Mouse (Mus musculus) midbrain, embryonic 12.5 days (tissue): ENCODE measurements around the gene Oscar. TPM values are rescaled to one million over a fixed set of nuclear protein-coding genes. Genes with fewer than 3 reads are reported as not detected.

ENCODE experiments used
- ATAC-seq: fragments of 200-750 bp; cut with Nextera tagmentation; 2 replicates; pipeline ENCODE4 v1.8.0; 2017; ENCODE audit warnings: low read depth, moderate TSS enrichment, moderate library complexity; ENCODE audit not compliant: low FRiP score
- H3K27ac ChIP-seq: fragments of 300-500 bp; sonication (generic); replicated peaks from 2 replicates; pipeline ENCODE4 v1.5.1; 2016; ENCODE audit warnings: mild to moderate bottlenecking
- H3K27me3 ChIP-seq: fragments of 300-500 bp; sonication (generic); 2 replicates; pipeline ENCODE4 v1.6.1; 2016; ENCODE audit warnings: mild to moderate bottlenecking
- H3K36me3 ChIP-seq: fragments of 300-500 bp; sonication (generic); 2 replicates; pipeline ENCODE4 v1.6.1; 2016
- H3K4me1 ChIP-seq: fragments of 300-500 bp; sonication (generic); 2 replicates; pipeline ENCODE4 v1.6.1; 2016
- H3K4me2 ChIP-seq: fragments of 300-500 bp; sonication (generic); replicated peaks from 2 replicates; pipeline ENCODE4 v1.6.1; 2016; ENCODE audit warnings: mild to moderate bottlenecking, moderate library complexity
- H3K4me3 ChIP-seq: fragments of 300-500 bp; sonication (generic); 2 replicates; pipeline ENCODE4 v1.5.1; 2016; ENCODE audit warnings: mild to moderate bottlenecking
- H3K9ac ChIP-seq: fragments of 300-500 bp; sonication (generic); replicated peaks from 2 replicates; pipeline ENCODE4 v1.6.1; 2016; ENCODE audit warnings: mild to moderate bottlenecking, moderate library complexity
- H3K9me3 ChIP-seq: fragments of 300-500 bp; sonication (generic); 2 replicates; pipeline ENCODE4 v1.6.1; 2016; ENCODE audit warnings: mild to moderate bottlenecking
- WGBS: fragments of 180-500 bp; shearing (Covaris S2); methylation state at CpG from one replicate; pipeline ENCODE4 v1.1.7; 2016; 5-methylcytosine and 5-hydroxymethylcytosine counted together
- polyA plus RNA-seq: library from polyadenylated mRNA; unstranded; fragments of >200 nt; fragmentation: Nextera tagmentation; extraction: Ambion mirVana; gene quantifications from 2 replicates; pipeline ENCODE4 v1.2.1, GENCODE M21; 2016

The Oscar gene
- polyA plus RNA-seq = 0.22 TPM in 1 of 2 replicates, not detected in the other

DNA sequence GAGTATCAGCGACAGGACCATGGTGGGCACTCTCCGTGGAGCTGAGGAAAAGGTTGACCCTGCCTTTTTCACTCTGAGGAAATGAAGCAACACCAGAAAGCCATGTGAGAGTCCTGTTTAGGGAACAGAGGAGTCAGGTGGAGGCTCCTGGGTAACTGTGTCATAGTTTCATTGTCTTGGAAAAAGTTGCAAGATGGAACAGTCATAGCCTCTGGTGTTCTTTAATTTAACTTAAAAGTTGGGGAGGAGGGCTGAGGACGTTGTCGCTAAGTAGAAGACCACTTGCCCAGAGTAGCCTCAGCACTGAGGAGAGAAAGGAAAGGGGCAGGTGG is at the start of gene Oscar:
Oscar (minus strand) TSS at position 101 of the 332 bp plus-strand sequence.
- Histone ChIP-seq H3K9me3 (no peaks in the 10 kb centered on the region), H3K36me3 (peaks cover 20% of the 10 kb centered on the region), H3K27me3 (no peaks in the 10 kb centered on the region), H3K4me3 (peak within 1 kb of the TSS; percentile 73), H3K4me1 (peaks cover 7% of the 10 kb centered on the region; the same call in 1 of the 2 replicates), H3K9ac (no peak within 1 kb of the TSS), H3K27ac (no peak within 1 kb of the TSS), H3K4me2 (peak within 1 kb of the TSS; percentile 70; the same call in 1 of the 2 replicates)
- WGBS = 83% methylated on average over 4 of the region's 4 CpGs
- ATAC-seq = no peak

DNA sequence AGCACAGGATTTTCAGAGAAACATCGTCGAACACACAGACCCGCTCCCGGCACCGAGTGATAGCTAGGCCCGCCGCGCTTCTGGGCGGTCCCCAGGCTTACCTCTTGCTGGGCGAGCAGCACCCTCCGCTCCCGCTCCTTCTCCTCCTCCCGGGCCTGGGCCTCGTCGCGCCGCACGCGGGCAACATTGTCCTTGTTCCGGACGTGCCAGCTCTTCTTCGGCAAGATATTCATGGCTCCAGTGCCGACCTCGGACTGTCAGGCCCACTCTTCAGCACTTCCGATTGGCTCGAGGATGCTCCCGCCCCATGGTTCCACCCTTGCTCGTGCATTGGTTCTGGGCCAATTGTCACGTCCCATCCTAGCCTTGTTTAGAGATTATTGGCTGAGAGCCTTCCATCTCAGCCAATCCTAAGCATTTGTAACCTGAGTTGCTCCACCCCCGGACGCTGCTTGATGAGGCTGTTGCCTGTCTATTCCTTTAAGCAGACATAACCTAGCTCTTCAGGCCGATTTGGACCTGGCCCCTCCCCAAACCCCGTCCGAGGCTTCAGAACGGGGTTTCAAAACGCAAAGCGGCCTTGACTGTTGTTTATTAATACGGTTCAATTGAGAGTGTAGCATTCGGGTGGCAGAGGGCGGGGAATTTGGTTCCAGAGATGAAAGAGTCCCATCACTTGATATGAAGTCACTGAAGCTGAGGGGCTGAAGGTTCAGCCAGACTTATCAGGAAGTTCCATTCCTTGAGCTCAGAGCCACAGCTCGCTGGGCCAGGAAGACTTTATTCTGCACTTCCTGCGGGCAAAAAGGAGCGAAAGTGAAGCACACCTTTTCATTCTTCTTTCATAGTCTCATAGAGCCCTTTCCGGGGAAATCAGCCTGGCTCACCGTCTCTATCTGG is 49.5 kb upstream of the Oscar start, which contains the start of gene Leng1:
Leng1 (minus strand) TSS at position 626 of the 900 bp plus-strand sequence.
- ATAC-seq = peak; percentile 99
- Histone ChIP-seq H3K27ac (peak within 1 kb of the TSS; percentile 84), H3K4me2 (peak within 1 kb of the TSS; percentile 80), H3K27me3 (no peaks in the 10 kb centered on the region), H3K4me1 (peaks cover 26% of the 10 kb centered on the region), H3K36me3 (peaks cover 28% of the 10 kb centered on the region), H3K9me3 (no peaks in the 10 kb centered on the region), H3K9ac (peak within 1 kb of the TSS; percentile 79), H3K4me3 (peak within 1 kb of the TSS; percentile 77)
- WGBS = 4% methylated on average over 45 of the region's 45 CpGs

DNA sequence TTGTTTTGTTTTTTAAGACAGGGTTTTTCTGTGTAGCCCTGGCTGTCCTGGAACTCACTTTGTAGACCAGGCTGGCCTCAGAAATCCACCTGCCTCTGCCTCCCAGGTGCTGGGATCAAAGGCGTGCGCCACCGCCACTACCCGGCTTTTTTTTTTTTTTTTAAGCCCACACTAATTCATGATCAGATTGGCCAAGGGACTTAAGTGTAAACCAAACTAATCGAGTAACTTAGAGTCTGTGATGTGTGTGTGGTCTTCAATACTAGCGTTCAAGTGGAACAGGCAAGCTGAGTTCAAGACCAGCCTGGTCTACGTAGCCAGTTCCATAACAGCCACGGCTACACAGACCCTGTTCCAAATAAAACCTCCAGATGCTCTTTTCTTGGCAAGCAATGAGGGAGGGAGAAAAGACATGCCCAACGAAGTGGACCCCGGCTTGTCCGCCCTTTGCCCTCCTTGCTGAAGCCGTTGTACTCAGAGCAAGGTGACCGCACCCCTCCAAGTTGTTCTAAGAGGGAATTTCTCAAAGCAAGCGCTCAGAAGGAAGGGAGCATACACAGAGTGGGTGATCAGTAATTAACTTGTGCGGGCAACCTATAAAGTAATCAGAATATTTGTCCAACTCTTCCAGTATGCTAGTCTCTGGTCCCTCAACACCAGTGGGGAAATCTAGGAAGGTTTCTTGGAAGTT is 48.7 kb upstream of the Oscar start:
- Histone ChIP-seq H3K36me3 (peaks cover 36% of the 10 kb centered on the region), H3K27me3 (no peaks in the 10 kb centered on the region), H3K4me1 (peaks cover 26% of the 10 kb centered on the region), H3K27ac (peak overlapping the region; percentile 84), H3K9me3 (no peaks in the 10 kb centered on the region), H3K4me3 (peak overlapping the region; percentile 77), H3K9ac (peak overlapping the region; percentile 79), H3K4me2 (peak overlapping the region; percentile 80)
- ATAC-seq = peak; percentile 14
- WGBS = 32% methylated on average over 15 of the region's 15 CpGs

DNA sequence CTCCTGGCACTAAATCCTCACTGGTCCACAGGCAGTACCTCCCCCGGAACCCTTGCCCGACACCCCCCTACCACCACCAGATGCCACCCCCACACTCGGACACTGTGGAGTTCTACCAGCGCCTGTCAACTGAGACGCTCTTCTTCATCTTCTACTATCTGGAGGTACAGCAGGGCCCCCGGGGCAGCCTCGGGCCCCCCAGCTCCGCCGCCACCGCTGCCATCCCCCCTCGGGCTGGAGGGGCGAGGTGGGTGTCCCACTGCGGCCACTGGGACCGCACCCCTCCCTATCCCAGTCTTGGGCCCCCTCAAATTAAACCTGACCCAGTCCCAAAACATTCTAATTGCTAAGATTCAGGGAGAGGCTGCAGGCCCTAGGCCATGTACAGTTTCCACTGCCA is 42.6 kb upstream of the Oscar start:
- Histone ChIP-seq H3K27me3 (no peaks in the 10 kb centered on the region), H3K9ac (no peak overlapping the region), H3K27ac (no peak overlapping the region), H3K9me3 (no peaks in the 10 kb centered on the region), H3K36me3 (peaks cover 97% of the 10 kb centered on the region), H3K4me1 (peaks cover 4% of the 10 kb centered on the region; the same call in 1 of the 2 replicates), H3K4me3 (no peak overlapping the region), H3K4me2 (no peak overlapping the region)
- WGBS = 97% methylated on average over 14 of the region's 14 CpGs
- no peak for ATAC-seq

DNA sequence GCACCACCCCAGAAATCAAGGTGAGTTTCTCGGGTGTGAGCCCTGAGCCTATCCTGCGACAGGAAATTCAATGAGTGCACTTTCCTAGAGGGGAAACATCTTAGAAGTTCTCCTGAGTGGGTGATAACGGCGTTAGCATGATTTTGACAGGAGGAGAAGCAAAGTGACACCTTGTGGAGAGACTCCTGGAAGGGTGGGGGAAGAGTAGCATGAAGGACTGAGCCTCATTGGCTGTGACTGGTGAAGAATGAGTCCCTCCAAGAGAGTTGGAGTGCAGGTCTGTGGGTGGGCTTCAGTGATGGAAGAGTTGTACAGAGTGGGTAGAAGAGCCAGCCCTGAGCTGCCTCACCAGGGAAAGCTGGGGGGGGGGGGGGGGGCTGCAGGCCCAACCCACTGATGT is 41.0 kb upstream of the Oscar start:
- Histone ChIP-seq H3K9ac (no peak overlapping the region), H3K4me1 (no peaks in the 10 kb centered on the region), H3K27me3 (no peaks in the 10 kb centered on the region), H3K4me3 (no peak overlapping the region), H3K4me2 (no peak overlapping the region), H3K36me3 (peaks cover 98% of the 10 kb centered on the region), H3K9me3 (no peaks in the 10 kb centered on the region), H3K27ac (no peak overlapping the region)
- WGBS = 90% methylated on average over 4 of the region's 4 CpGs
- ATAC-seq = 0 out of 2 replicates have a peak, but pooled peaks have one; percentile 3

DNA sequence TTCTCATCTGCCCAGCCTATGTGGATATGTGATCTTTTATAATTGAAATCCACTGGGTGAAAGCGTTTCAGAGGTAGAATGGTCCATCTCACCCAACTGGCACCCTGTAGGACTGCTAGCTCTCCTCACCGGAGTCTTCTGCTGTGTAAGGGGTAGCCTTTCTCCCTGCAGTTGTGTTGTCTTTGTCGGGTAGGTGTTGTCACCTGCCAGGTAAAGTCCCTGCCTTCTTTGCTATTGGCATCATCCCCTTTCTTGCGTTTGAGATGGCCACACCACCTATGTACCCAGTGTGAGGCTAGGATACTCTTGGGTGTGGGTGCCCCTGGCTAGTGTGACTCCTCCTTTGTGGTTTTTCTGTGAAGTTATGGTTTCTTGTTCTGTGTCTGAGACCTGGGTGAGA is 30.7 kb upstream of the Oscar start:
- Histone ChIP-seq H3K4me1 (peaks cover 37% of the 10 kb centered on the region), H3K36me3 (peaks cover 20% of the 10 kb centered on the region), H3K9ac (peak overlapping the region; percentile 100), H3K27ac (no peak overlapping the region), H3K4me2 (peak overlapping the region; percentile 83), H3K27me3 (0 out of 2 replicates have a peak, but pooled peaks cover 5% of the 10 kb centered on the region), H3K9me3 (no peaks in the 10 kb centered on the region), H3K4me3 (peak overlapping the region; percentile 99)
- ATAC-seq = no peak
- 67% methylated on average over 4 of the region's 4 CpGs for WGBS

DNA sequence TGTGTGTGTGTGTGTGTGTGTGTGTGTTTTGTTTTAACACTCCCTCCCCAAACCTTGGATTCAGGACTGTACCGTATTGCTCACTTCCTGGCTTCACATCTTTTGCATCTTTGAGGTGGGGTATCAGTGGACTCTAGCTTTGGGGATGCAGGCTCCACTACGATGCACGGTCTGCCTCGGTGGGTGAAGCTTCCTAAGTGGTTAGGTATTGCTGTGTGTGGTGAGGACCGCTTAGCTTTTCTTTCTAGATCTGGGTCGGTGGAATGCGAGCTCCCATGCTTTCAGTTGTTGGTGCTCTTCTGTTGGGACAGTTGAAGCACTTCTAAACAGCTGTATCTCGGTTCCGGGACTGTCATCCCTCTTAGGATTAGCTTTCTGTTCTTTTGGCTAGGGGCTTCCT is 30.2 kb upstream of the Oscar start:
- peak overlapping the region; percentile 83 for H3K4me2 ChIP-seq
- peaks cover 37% of the 10 kb centered on the region for H3K4me1 ChIP-seq
- 0 out of 2 replicates have a peak overlapping the region, but pooled peaks have one; percentile 96 for H3K27ac ChIP-seq
- H3K9ac ChIP-seq = peak overlapping the region; percentile 100
- H3K9me3 ChIP-seq = no peaks in the 10 kb centered on the region
- 0 out of 2 replicates have a peak, but pooled peaks cover 5% of the 10 kb centered on the region for H3K27me3 ChIP-seq
- no peak for ATAC-seq
- peaks cover 20% of the 10 kb centered on the region for H3K36me3 ChIP-seq
- H3K4me3 ChIP-seq = peak overlapping the region; percentile 99
- 17% methylated on average over 9 of the region's 9 CpGs for WGBS

DNA sequence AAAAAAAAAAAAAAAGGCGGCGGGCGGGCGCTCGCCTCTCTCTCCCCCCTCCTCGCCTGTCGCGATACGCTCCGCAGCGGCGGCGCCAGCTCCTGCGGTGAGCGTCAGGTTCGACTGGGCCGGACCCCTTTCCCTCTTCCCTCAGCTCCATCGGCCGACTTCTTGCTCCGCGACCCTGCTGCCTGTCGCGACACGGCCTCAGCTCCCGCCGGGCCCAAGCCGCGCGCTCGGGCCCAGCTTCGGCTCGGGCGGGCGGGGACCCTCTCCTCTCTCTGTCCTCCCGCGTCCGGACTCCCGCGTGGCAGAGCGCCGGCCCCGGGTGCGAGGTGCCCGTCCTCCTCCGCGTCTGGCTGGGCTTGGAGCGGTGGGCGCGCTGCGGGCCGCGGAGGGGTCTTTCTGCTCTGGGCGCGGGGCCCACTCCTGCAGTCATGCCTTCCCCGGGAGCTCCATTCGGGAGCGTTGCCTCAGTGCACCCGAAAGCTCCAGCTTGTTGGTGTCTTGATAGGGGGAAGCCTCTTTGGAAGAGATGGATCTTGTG is 29.6 kb upstream of the Oscar start:
- under 1% methylated on average over 43 of the region's 58 CpGs for WGBS

DNA sequence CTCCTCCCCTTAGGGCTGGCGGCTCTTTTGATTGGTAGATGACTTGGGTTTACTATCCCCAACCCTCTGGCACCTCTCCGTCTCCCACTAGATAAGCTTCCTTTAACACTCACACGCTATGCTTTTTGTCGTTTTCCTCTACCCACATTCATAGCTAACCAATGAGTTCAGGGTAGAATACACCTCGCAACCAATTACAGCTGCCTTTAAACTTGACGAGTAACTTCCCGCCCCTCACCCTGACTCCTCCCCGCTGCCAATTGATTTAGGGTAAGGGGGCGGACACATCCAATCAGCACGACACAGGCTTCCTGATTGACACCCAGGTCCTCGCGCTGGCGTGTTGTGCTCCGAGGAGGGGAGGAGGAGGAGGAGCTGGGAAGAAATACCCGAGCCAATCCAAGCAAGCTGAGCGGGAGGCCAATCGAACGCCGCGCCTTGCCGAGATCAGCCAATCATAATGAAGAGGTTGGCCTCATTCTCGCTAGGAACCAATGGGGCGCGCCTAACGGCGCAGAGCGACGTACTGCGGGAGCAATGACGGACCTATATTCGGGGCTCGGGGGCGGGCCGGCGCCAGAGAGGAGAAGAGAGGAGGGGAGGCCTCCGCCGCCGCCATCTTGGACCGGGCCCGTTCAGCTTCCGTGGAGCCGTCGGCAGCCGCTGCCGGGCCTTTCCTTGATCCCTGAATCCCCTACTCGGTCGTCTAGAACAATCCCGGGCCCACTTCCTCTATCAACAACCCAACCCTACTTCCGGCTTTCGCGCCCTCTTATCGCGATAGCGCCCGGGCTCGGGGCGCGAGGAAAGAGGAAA is 28.9 kb upstream of the Oscar start, which contains the start of gene Cnot3:
Cnot3 (plus strand) TSS at position 597 of the 816 bp plus-strand sequence.
- peak; percentile 99 for ATAC-seq
- Histone ChIP-seq H3K9me3 (no peaks in the 10 kb centered on the region), H3K4me1 (peaks cover 37% of the 10 kb centered on the region), H3K4me2 (peak within 1 kb of the TSS; percentile 83), H3K27me3 (0 out of 2 replicates have a peak, but pooled peaks cover 5% of the 10 kb centered on the region), H3K36me3 (peaks cover 25% of the 10 kb centered on the region), H3K4me3 (peak within 1 kb of the TSS; percentile 99), H3K9ac (peak within 1 kb of the TSS; percentile 100), H3K27ac (peak within 1 kb of the TSS; percentile 96)
- 0% methylated on average over 48 of the region's 58 CpGs for WGBS

More for the DNA sequence above, 29.6 kb upstream of the Oscar start:
- Histone ChIP-seq H3K36me3 (peaks cover 20% of the 10 kb centered on the region), H3K9ac (peak overlapping the region; percentile 100), H3K4me2 (peak overlapping the region; percentile 83), H3K27ac (peak overlapping the region; percentile 96), H3K27me3 (0 out of 2 replicates have a peak, but pooled peaks cover 5% of the 10 kb centered on the region), H3K9me3 (no peaks in the 10 kb centered on the region), H3K4me3 (peak overlapping the region; percentile 99), H3K4me1 (peaks cover 37% of the 10 kb centered on the region)
- no peak; the same call in 1 of the 2 replicates for ATAC-seq

DNA sequence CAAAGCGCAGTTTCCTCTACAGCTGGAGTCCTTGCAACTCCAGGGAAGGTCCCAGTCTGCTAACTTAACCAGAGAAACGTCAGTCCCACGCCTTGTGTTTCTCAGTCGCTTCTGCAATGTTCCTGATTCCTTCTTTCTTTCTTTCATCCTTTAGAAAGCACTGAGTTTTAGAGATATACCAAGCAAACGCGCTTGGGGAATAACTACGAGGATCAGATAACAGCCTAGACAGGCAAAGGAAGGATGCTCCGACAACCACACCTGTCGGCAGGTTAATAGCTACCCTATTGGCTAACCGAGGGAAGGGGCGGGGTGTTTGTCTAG is 28.4 kb upstream of the Oscar start:
- H3K9ac ChIP-seq = peak overlapping the region; percentile 31; the same call in 1 of the 2 replicates
- peaks cover 31% of the 10 kb centered on the region for H3K36me3 ChIP-seq

DNA sequence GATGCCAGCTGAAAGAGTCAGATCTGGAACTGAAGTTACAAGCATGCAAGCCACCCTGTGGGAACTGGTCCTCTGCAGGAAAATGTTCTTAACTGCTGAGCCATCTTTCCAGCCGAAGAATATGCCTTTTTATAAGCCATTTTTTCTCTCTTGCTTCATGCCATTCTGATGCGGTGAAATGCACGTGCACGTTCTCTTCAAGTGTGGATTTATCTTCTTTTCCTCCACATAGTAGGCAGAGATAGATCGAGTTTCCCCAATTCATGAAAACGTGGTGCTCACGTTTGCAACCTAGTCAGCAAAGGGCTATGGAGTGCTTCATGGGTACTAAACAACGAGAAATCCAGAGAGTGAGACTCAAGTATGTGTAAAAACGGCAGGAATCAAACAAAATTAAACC is 27.9 kb upstream of the Oscar start:
- H3K9ac ChIP-seq = peak overlapping the region; percentile 31; the same call in 1 of the 2 replicates
- H3K4me3 ChIP-seq = peak overlapping the region; percentile 99
- H3K27me3 ChIP-seq = 0 out of 2 replicates have a peak, but pooled peaks cover 5% of the 10 kb centered on the region
- H3K36me3 ChIP-seq = peaks cover 35% of the 10 kb centered on the region
- no peak overlapping the region for H3K27ac ChIP-seq
- peak overlapping the region; percentile 65 for H3K4me2 ChIP-seq
- H3K9me3 ChIP-seq = no peaks in the 10 kb centered on the region
- H3K4me1 ChIP-seq = peaks cover 36% of the 10 kb centered on the region
- no peak for ATAC-seq
- 21% methylated on average over 9 of the region's 9 CpGs for WGBS

More for the DNA sequence above, 28.4 kb upstream of the Oscar start:
- no peak for ATAC-seq
- Histone ChIP-seq H3K9me3 (no peaks in the 10 kb centered on the region), H3K4me2 (peak overlapping the region; percentile 65), H3K27ac (no peak overlapping the region; the same call in 1 of the 2 replicates), H3K27me3 (0 out of 2 replicates have a peak, but pooled peaks cover 5% of the 10 kb centered on the region), H3K4me3 (peak overlapping the region; percentile 99), H3K4me1 (peaks cover 37% of the 10 kb centered on the region)
- 1% methylated on average over 11 of the region's 11 CpGs for WGBS
